Mouse (Mus musculus) kidney, embryonic 15.5 days (tissue): ENCODE results near the gene Lpp. TPM values are rescaled to one million over a fixed set of nuclear protein-coding genes. Genes with fewer than 3 reads are reported as not detected.

ENCODE experiments used
- ATAC-seq: fragments of 200-750 bp; cut with Nextera tagmentation; replicated peaks from 2 replicates; pipeline ENCODE4 v1.8.0; 2017; ENCODE audit warnings: moderate TSS enrichment; ENCODE audit not compliant: low FRiP score
- H3K27ac ChIP-seq: fragments of 300-500 bp; sonication (generic); 2 replicates; pipeline ENCODE4 v1.5.1; 2015; ENCODE audit warnings: mild to moderate bottlenecking, inconsistent platforms
- H3K27me3 ChIP-seq: fragments of 300-500 bp; sonication (generic); 2 replicates; pipeline ENCODE4 v1.6.1; 2015; ENCODE audit warnings: inconsistent platforms
- H3K36me3 ChIP-seq: fragments of 300-500 bp; sonication (generic); 2 replicates; pipeline ENCODE4 v1.6.1; 2015; ENCODE audit warnings: inconsistent platforms
- H3K4me1 ChIP-seq: fragments of 300-500 bp; sonication (generic); 2 replicates; pipeline ENCODE4 v1.6.1; 2015; ENCODE audit warnings: inconsistent platforms
- H3K4me2 ChIP-seq: fragments of 300-500 bp; sonication (generic); 2 replicates; pipeline ENCODE4 v1.6.1; 2015; ENCODE audit warnings: moderate library complexity, mild to moderate bottlenecking, inconsistent platforms
- H3K4me3 ChIP-seq: fragments of 300-500 bp; sonication (generic); replicated peaks from 2 replicates; pipeline ENCODE4 v1.5.1; 2015; ENCODE audit warnings: mild to moderate bottlenecking, inconsistent platforms
- H3K9ac ChIP-seq: fragments of 300-500 bp; sonication (generic); 2 replicates; pipeline ENCODE4 v1.6.1; 2015; ENCODE audit warnings: mild to moderate bottlenecking, inconsistent platforms
- H3K9me3 ChIP-seq: fragments of 300-500 bp; sonication (generic); replicated peaks from 2 replicates; pipeline ENCODE4 v1.6.1; 2016; ENCODE audit warnings: inconsistent platforms
- WGBS: fragments of 180-500 bp; shearing (Covaris S2); methylation state at CpG from one replicate; pipeline ENCODE4 v1.1.7; 2015; ENCODE audit warnings: mixed read lengths; 5-methylcytosine and 5-hydroxymethylcytosine counted together
- polyA plus RNA-seq: library from polyadenylated mRNA; unstranded; fragments of >200 nt; fragmentation: Nextera tagmentation; extraction: Ambion mirVana; gene quantifications from 2 replicates; pipeline ENCODE4 v1.2.1, GENCODE M21; 2015

Gene Lpp
- polyA plus RNA-seq, 1 experiment from 2014 or later = 58.6 TPM

DNA sequence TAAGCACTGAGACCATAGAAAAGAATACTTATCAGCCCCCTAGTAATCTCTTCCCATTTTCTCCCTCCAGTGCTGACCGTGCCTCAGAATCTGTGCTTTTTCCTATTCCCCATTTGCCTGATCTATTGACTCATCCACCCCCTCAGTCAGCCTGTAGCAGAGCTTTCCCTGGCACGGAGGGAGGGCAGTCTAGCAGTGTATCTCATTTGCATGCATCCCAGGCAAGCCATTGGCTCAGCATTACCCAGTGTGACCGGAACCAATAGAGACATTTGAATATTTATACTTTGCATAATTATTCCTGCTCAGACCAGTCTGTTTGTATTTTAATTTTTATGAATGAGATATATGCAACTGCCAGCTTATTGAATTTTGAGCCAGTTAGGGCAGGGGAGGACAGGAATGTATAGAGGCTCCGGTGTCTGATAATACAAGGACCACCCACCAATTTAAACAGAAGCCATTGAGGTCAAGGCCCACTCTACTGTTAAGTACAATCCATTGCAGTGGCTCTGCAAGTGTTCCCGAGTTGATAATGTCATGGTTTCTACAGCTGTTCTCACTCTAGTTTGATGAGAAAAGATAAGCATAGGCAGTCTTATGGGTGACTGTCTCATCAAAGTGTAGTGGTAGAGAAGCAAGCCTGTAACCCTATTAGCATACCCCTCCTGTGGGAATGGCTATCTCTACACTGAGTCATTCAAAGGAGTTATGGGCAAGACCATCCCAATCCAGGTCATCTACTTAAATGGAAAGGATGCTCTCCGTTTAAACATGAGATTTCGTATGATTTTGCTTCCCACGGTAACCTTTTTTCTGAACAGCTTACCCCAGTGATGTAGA, 385.3 kb downstream of the Lpp start:
- H3K9me3 ChIP-seq = no peaks in the 10 kb centered on the region
- no peak overlapping the region for H3K4me2 ChIP-seq
- H3K36me3 ChIP-seq = no peaks in the 10 kb centered on the region
- ATAC-seq = no peak
- no peak overlapping the region for H3K9ac ChIP-seq
- H3K4me3 ChIP-seq = no peak overlapping the region
- no peaks in the 10 kb centered on the region for H3K4me1 ChIP-seq
- 81% methylated on average over 8 of the region's 8 CpGs for WGBS
- no peak overlapping the region for H3K27ac ChIP-seq
- no peaks in the 10 kb centered on the region for H3K27me3 ChIP-seq

- no peak for ATAC-seq
- no peak overlapping the region for H3K4me3 ChIP-seq
- H3K9me3 ChIP-seq = no peaks in the 10 kb centered on the region
- H3K4me1 ChIP-seq = no peaks in the 10 kb centered on the region
- WGBS = 76% methylated on average over 7 of the region's 7 CpGs
- no peak overlapping the region for H3K9ac ChIP-seq
- no peak overlapping the region for H3K27ac ChIP-seq
- no peak overlapping the region for H3K4me2 ChIP-seq
- H3K36me3 ChIP-seq = no peaks in the 10 kb centered on the region
- no peaks in the 10 kb centered on the region for H3K27me3 ChIP-seq
Measured at GRCm38 (mm10) chr16:24780545-24780944, 387.2 kb downstream of the Lpp start.

- Histone ChIP-seq H3K9me3 (no peaks in the 10 kb centered on the region), H3K4me3 (no peak overlapping the region), H3K4me2 (no peak overlapping the region), H3K27ac (no peak overlapping the region), H3K9ac (no peak overlapping the region), H3K4me1 (no peaks in the 10 kb centered on the region), H3K36me3 (no peaks in the 10 kb centered on the region), H3K27me3 (no peaks in the 10 kb centered on the region)
- ATAC-seq = no peak
- WGBS = 83% methylated on average over 3 of the region's 3 CpGs
Measured at GRCm38 (mm10) chr16:24781922-24782321, 388.6 kb downstream of the Lpp start.

GRCm38 (mm10) chr16:24785651-24786050, 392.3 kb downstream of the Lpp start:
- no peak for ATAC-seq
- H3K27me3 ChIP-seq = no peaks in the 10 kb centered on the region
- no peaks in the 10 kb centered on the region for H3K9me3 ChIP-seq
- WGBS = 84% methylated on average over 1 of the region's 1 CpGs
- no peak overlapping the region for H3K27ac ChIP-seq
- H3K36me3 ChIP-seq = no peaks in the 10 kb centered on the region
- H3K4me2 ChIP-seq = no peak overlapping the region
- no peaks in the 10 kb centered on the region for H3K4me1 ChIP-seq
- no peak overlapping the region for H3K4me3 ChIP-seq
- H3K9ac ChIP-seq = no peak overlapping the region

DNA sequence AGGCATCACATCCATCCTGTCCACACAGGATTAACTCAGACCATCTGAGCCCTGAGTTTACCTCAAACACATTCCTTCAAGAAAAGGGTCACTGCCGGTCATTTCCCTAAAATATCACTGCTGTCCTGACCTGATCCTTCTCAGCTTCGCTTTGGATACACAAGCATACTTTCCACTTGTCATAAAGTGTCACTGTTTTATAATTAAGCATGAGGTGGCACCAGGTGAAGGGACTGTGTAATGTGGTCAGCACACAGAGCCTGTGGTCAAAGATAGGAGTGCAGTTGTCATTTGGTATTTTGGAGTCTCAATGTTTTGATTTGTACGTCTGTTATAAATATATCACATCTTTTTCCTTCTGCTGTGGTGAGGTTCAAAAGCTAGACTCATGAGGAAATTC, 395.7 kb downstream of the Lpp start:
- Histone ChIP-seq H3K27ac (no peak overlapping the region), H3K27me3 (no peaks in the 10 kb centered on the region), H3K9me3 (no peaks in the 10 kb centered on the region), H3K9ac (no peak overlapping the region), H3K36me3 (no peaks in the 10 kb centered on the region), H3K4me2 (no peak overlapping the region), H3K4me1 (no peaks in the 10 kb centered on the region), H3K4me3 (no peak overlapping the region)
- no peak for ATAC-seq
- WGBS = 78% methylated on average over 3 of the region's 3 CpGs

GRCm38 (mm10) chr16:24791387-24791786, 398.1 kb downstream of the Lpp start:
- Histone ChIP-seq H3K27ac (no peak overlapping the region), H3K9ac (no peak overlapping the region), H3K4me2 (no peak overlapping the region), H3K4me1 (no peaks in the 10 kb centered on the region), H3K36me3 (no peaks in the 10 kb centered on the region), H3K27me3 (no peaks in the 10 kb centered on the region), H3K9me3 (no peaks in the 10 kb centered on the region), H3K4me3 (no peak overlapping the region)
- no peak for ATAC-seq
- 96% methylated on average over 1 of the region's 1 CpGs for WGBS

DNA sequence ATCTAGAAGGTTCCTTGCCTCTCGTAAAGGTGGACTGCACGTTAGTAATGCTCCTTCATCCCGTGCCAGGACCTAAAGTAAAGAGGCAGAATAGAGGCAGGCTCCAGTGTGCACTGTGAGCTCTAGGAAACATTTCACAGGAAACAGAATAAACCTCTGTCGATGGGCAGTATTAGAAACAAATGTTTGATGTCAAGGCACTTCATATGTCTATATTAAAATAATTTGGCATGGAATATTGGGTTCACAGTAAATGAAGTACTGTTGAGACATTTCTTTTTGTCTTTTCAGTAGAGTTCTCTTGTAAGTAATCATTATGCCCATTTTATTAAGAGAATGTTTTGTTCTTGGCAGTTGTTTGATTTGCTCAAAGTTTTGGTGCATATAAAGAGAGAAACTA, 398.7 kb downstream of the Lpp start:
- H3K27ac ChIP-seq = no peak overlapping the region

GRCm38 (mm10) chr16:24792836-24793235, 399.5 kb downstream of the Lpp start:
- H3K9me3 ChIP-seq = no peaks in the 10 kb centered on the region
- ATAC-seq = no peak
- 83% methylated on average over 4 of the region's 4 CpGs for WGBS

More for the DNA sequence above, 398.7 kb downstream of the Lpp start:
- 92% methylated on average over 4 of the region's 4 CpGs for WGBS
- H3K27me3 ChIP-seq = no peaks in the 10 kb centered on the region
- H3K9ac ChIP-seq = no peak overlapping the region
- no peak overlapping the region for H3K4me2 ChIP-seq
- no peak for ATAC-seq
- no peaks in the 10 kb centered on the region for H3K36me3 ChIP-seq
- H3K4me1 ChIP-seq = no peaks in the 10 kb centered on the region
- H3K4me3 ChIP-seq = no peak overlapping the region
- H3K9me3 ChIP-seq = no peaks in the 10 kb centered on the region

GRCm38 (mm10) chr16:24794665-24795064, 401.4 kb downstream of the Lpp start:
- no peak for ATAC-seq
- H3K4me2 ChIP-seq = no peak overlapping the region
- H3K9me3 ChIP-seq = no peaks in the 10 kb centered on the region
- H3K27me3 ChIP-seq = no peaks in the 10 kb centered on the region
- no peaks in the 10 kb centered on the region for H3K36me3 ChIP-seq
- H3K9ac ChIP-seq = no peak overlapping the region
- H3K4me3 ChIP-seq = no peak overlapping the region
- H3K27ac ChIP-seq = no peak overlapping the region
- 79% methylated on average over 2 of the region's 2 CpGs for WGBS
- H3K4me1 ChIP-seq = no peaks in the 10 kb centered on the region

More at GRCm38 (mm10) chr16:24792836-24793235, 399.5 kb downstream of the Lpp start:
- Histone ChIP-seq H3K27me3 (no peaks in the 10 kb centered on the region), H3K4me1 (no peaks in the 10 kb centered on the region), H3K4me2 (no peak overlapping the region), H3K4me3 (no peak overlapping the region), H3K9ac (no peak overlapping the region), H3K27ac (no peak overlapping the region), H3K36me3 (no peaks in the 10 kb centered on the region)

- Histone ChIP-seq H3K4me1 (no peaks in the 10 kb centered on the region), H3K27ac (no peak overlapping the region), H3K4me3 (no peak overlapping the region), H3K9ac (no peak overlapping the region), H3K9me3 (no peaks in the 10 kb centered on the region), H3K4me2 (no peak overlapping the region), H3K27me3 (no peaks in the 10 kb centered on the region), H3K36me3 (no peaks in the 10 kb centered on the region)
- no peak for ATAC-seq
- WGBS = 74% methylated on average over 4 of the region's 4 CpGs
Measured at GRCm38 (mm10) chr16:24801355-24801754, 408.0 kb downstream of the Lpp start.

DNA sequence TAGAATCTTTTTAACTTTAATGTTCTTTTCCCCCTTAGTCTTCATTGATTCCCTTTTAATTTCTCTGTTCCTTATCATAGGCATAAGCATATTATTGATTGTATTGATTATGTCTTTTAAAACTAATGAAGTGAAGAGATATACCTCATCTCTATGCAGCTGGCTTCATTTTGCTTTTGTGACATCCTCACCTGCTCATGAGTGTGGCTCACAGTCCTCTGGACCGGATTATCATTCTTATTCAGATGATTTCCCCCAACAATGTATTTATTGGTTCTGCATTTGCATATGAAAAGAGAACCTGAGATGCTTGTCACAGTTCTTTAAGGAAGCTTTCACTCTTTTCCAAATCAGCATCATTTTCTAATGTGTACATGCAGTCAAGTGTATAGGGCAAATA, 408.5 kb downstream of the Lpp start:
- 73% methylated on average over 1 of the region's 1 CpGs for WGBS
- ATAC-seq = no peak

GRCm38 (mm10) chr16:24806093-24806492, 412.8 kb downstream of the Lpp start:
- H3K27ac ChIP-seq = no peak overlapping the region
- no peak for ATAC-seq
- 88% methylated on average over 1 of the region's 1 CpGs for WGBS

More for the DNA sequence above, 408.5 kb downstream of the Lpp start:
- Histone ChIP-seq H3K9ac (no peak overlapping the region), H3K36me3 (no peaks in the 10 kb centered on the region), H3K4me3 (no peak overlapping the region), H3K27me3 (no peaks in the 10 kb centered on the region), H3K4me1 (no peaks in the 10 kb centered on the region), H3K4me2 (no peak overlapping the region), H3K9me3 (no peaks in the 10 kb centered on the region), H3K27ac (no peak overlapping the region)

DNA sequence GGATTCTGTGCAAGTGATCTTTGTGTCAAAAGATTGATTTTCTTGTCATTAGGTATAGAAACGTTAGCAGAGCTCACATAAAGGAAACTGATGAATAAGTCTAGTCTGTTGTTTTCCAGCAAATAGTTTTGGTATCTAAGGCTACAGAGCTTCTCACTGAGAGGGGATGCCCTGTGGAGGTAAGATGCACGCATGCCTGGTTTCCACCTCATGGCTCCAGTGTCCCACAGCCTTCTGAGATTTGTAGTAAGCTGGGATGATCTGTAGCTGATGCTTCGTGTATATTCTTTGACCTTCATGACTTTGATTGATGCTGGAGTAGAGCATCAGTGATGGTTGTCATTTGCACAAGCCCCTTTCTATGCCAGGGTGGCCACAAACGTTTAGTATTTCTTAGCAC, 414.3 kb downstream of the Lpp start:
- H3K36me3 ChIP-seq = no peaks in the 10 kb centered on the region
- H3K27ac ChIP-seq = no peak overlapping the region
- H3K4me1 ChIP-seq = no peaks in the 10 kb centered on the region
- no peak for ATAC-seq
- no peaks in the 10 kb centered on the region for H3K27me3 ChIP-seq
- no peaks in the 10 kb centered on the region for H3K9me3 ChIP-seq
- H3K9ac ChIP-seq = no peak overlapping the region
- no peak overlapping the region for H3K4me3 ChIP-seq
- no peak overlapping the region for H3K4me2 ChIP-seq
- WGBS = 63% methylated on average over 4 of the region's 4 CpGs

More at GRCm38 (mm10) chr16:24806093-24806492, 412.8 kb downstream of the Lpp start:
- H3K36me3 ChIP-seq = no peaks in the 10 kb centered on the region
- no peak overlapping the region for H3K4me2 ChIP-seq
- no peaks in the 10 kb centered on the region for H3K27me3 ChIP-seq
- H3K4me3 ChIP-seq = no peak overlapping the region
- no peaks in the 10 kb centered on the region for H3K4me1 ChIP-seq
- H3K9me3 ChIP-seq = no peaks in the 10 kb centered on the region
- no peak overlapping the region for H3K9ac ChIP-seq
